Mouse (Mus musculus): ENCODE results near the gene Tmem35b. TPM values are rescaled to one million over a fixed set of nuclear protein-coding genes. Genes with fewer than 3 reads are reported as not detected.
"Not testable (repeated sequence)": the region's sequence is repeated elsewhere in the genome, so short reads cannot be mapped to it uniquely, and the experiment has no call there.

The Tmem35b gene
- polyA plus RNA-seq, 1 experiment: 15.6 TPM

DNA sequence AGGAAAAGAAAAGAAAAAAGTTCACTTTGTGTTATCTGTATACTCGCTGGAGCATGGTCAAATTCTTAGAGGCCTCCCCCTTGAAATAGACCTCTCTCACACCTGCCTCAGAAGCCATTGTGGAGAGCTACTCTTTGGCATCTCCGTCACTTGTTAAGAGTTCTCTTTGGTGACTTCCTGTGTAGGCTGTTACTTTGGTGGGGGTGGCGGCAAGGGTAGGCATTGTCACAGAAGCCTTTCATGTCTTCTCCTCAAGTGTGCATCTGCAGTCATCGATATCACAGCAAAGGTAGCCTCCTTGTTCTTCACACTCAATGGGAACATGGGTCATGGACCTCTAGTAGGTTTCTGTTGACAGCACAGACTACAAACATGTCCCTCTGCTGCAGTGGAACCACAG, 28.4 kb upstream of the Tmem35b start:
- H3K4me3 ChIP-seq (ENCODE audit: low read depth, low read length): no peak overlapping the region
- no peaks in the 10 kb centered on the region for H3K4me1 ChIP-seq (ENCODE audit: control insufficient read depth, insufficient read depth, insufficient read length, low read length)
- H3K36me3 ChIP-seq (ENCODE audit: control insufficient read depth, insufficient read depth, low read length): peaks cover 4% of the 10 kb centered on the region
- no peak overlapping the region for H3K27ac ChIP-seq (ENCODE audit: insufficient read depth, low read depth, low read length)
- WGBS: 89% methylated on average over 4 of the region's 4 CpGs
- H3K27me3 ChIP-seq (ENCODE audit: control insufficient read depth, insufficient read depth, low read length): no peaks in the 10 kb centered on the region
- TF ChIP-seq POLR2A (IDR thresholded peaks at IDR 0.05; ENCODE audit: low read depth, low read length): no peak
- no peak for TF ChIP-seq CTCF (IDR thresholded peaks at IDR 0.05; ENCODE audit: extremely low read depth, insufficient read length, insufficient replicate concordance, low read depth, low read length)

DNA sequence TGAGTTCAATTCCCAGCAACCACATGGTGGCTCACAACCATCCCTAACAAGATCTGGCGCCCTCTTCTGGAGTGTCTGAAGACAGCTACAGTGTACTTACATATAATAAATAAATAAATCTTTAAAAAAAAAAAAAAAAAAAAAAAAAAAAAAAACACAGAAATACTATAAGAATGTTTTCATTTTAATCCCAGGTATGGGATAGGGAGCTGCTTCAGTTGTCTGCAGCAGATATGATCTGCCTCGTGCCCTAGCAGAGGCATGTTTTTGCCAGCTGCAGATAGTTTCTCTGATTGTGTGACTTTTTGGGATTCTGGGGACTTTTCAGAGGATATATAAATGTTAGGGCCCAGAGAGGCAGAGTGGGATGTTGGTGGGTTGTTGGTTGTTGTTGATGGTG, 23.9 kb upstream of the Tmem35b start:
- not testable (repeated sequence) for H3K27ac ChIP-seq (ENCODE audit: insufficient read depth, low read depth, low read length); H3K4me3 ChIP-seq (ENCODE audit: low read depth, low read length); H3K4me1 ChIP-seq (ENCODE audit: control insufficient read depth, insufficient read depth, insufficient read length, low read length); H3K27me3 ChIP-seq (ENCODE audit: control insufficient read depth, insufficient read depth, low read length); H3K36me3 ChIP-seq (ENCODE audit: control insufficient read depth, insufficient read depth, low read length)
- 98% methylated on average over 1 of the region's 2 CpGs for WGBS

DNA sequence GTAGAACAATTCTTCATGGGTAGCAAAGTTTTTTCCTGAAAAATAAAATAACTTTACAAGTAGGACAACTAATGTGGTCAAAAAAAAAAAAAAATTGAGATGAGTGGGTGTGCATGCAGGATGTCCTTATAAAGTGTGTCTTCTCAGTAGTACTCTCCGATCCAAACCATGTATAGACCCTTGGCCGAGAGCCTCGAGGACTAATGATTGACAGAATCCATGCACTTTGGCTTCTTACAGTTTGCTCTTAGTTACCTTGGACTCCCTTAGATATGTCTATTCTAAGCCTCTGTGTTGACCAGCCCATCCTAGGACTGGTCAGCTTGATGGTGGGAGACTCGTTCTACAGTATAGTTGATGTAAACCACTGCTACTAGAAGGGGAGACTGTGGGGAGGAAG, 15.9 kb upstream of the Tmem35b start:
- peaks cover 11% of the 10 kb centered on the region; the same call in 1 of the 2 replicates for H3K36me3 ChIP-seq (ENCODE audit: control insufficient read depth, insufficient read depth, low read length)
- TF ChIP-seq CTCF (IDR thresholded peaks at IDR 0.05; ENCODE audit: extremely low read depth, insufficient read length, insufficient replicate concordance, low read depth, low read length) (no peak), POLR2A (IDR thresholded peaks at IDR 0.05; ENCODE audit: low read depth, low read length) (no peak)
- H3K27ac ChIP-seq (ENCODE audit: insufficient read depth, low read depth, low read length): no peak overlapping the region
- H3K4me1 ChIP-seq (ENCODE audit: control insufficient read depth, insufficient read depth, insufficient read length, low read length): no peaks in the 10 kb centered on the region
- H3K27me3 ChIP-seq (ENCODE audit: control insufficient read depth, insufficient read depth, low read length): no peaks in the 10 kb centered on the region
- H3K4me3 ChIP-seq (ENCODE audit: low read depth, low read length): no peak overlapping the region
- 90% methylated on average over 4 of the region's 4 CpGs for WGBS

DNA sequence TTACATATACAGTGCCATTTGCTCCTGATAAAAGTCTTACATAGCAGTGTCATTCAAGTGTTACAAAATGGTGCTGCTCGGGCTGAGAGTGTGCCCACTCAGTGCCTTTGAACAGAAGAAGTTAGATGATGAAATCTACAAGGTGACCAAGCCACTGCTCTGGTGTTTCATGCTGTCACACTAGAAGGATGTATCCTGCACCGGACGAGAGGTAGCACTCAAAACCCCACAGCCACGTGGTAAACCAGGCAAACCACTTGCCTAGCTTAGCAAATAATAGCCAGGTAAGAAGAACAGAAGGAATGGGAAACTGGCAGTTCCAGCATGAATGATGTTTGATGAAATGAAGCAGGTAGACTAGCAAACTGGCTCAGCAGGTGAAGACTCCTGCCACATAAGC, 12.9 kb upstream of the Tmem35b start:
- H3K4me3 ChIP-seq (ENCODE audit: low read depth, low read length): no peak overlapping the region
- TF ChIP-seq CTCF (IDR thresholded peaks at IDR 0.05; ENCODE audit: extremely low read depth, insufficient read length, insufficient replicate concordance, low read depth, low read length) (no peak), POLR2A (IDR thresholded peaks at IDR 0.05; ENCODE audit: low read depth, low read length) (no peak)
- no peaks in the 10 kb centered on the region for H3K27me3 ChIP-seq (ENCODE audit: control insufficient read depth, insufficient read depth, low read length)
- 82% methylated on average over 4 of the region's 4 CpGs for WGBS
- peaks cover 9% of the 10 kb centered on the region; the same call in 1 of the 2 replicates for H3K36me3 ChIP-seq (ENCODE audit: control insufficient read depth, insufficient read depth, low read length)
- H3K27ac ChIP-seq (ENCODE audit: insufficient read depth, low read depth, low read length): no peak overlapping the region
- H3K4me1 ChIP-seq (ENCODE audit: control insufficient read depth, insufficient read depth, insufficient read length, low read length): no peaks in the 10 kb centered on the region

DNA sequence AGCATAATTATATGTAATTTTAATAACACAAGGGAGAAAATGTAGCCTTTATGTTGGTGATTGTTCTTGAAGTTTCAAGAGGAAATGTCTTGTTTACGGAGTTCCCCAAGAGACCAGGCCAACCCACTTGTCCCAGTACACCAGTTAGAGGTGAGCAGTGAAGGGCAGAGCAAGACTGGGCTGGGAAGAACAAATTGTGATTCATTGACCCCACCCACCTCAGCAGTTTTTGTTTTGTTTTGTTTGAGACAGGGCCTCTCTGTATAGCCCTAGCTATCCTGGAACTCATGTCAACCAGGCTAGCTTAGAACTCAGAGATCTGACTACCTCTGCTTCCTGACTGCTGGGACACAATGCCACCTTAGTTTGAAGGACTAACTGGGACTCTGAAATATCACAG, 840 bp downstream of the Tmem35b start:
- Histone ChIP-seq H3K36me3 (ENCODE audit: control insufficient read depth, insufficient read depth, low read length) (no peaks in the 10 kb centered on the region), H3K27ac (ENCODE audit: insufficient read depth, low read depth, low read length) (no peak overlapping the region), H3K4me3 (ENCODE audit: low read depth, low read length) (no peak overlapping the region), H3K4me1 (ENCODE audit: control insufficient read depth, insufficient read depth, insufficient read length, low read length) (peaks cover 2% of the 10 kb centered on the region; the same call in 1 of the 2 replicates), H3K27me3 (ENCODE audit: control insufficient read depth, insufficient read depth, low read length) (no peaks in the 10 kb centered on the region)
- no peak for TF ChIP-seq POLR2A (IDR thresholded peaks at IDR 0.05; ENCODE audit: low read depth, low read length)
- no peak for TF ChIP-seq CTCF (IDR thresholded peaks at IDR 0.05; ENCODE audit: extremely low read depth, insufficient read length, insufficient replicate concordance, low read depth, low read length)
- WGBS: 93% methylated on average over 1 of the region's 1 CpGs

DNA sequence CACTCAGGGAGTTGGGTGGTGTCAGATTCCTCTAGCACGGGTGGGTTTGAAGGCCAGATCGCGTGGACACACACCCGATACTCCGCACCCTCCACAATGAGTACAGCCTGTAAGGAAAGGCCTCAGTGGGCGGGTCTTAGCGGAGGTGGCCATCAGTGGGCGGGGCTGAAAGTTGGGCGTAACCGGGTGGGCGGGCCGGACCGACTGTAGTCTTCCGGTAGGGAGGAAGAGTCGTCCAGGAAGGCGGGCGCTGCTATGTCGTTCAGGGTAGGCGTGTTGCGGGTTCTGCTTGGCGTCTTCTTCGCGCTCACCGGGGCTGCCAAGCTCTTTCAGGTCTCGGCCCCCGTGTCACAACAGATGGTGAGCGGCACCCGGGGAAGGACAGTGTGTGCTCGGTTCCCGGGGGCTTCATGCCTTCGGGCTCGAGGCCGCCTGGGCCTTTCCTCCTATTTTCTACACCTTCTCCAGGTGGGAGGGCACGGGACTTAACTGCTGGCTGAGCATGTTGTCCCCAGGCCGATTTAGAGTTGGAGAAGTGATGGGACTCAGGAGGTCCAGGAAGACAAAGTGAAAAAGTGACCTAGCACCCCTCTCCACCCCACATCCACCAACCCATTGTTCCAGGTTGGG, 2.5 kb downstream of the Tmem35b start:
- WGBS: 1% methylated on average over 35 of the region's 35 CpGs
- Histone ChIP-seq H3K36me3 (ENCODE audit: control insufficient read depth, insufficient read depth, low read length) (no peaks in the 10 kb centered on the region), H3K27ac (ENCODE audit: insufficient read depth, low read depth, low read length) (no peak overlapping the region), H3K27me3 (ENCODE audit: control insufficient read depth, insufficient read depth, low read length) (no peaks in the 10 kb centered on the region), H3K4me1 (ENCODE audit: control insufficient read depth, insufficient read depth, insufficient read length, low read length) (peaks cover 2% of the 10 kb centered on the region; the same call in 1 of the 2 replicates), H3K4me3 (ENCODE audit: low read depth, low read length) (peak overlapping the region; percentile 69)
- TF ChIP-seq CTCF (IDR thresholded peaks at IDR 0.05; ENCODE audit: extremely low read depth, insufficient read length, insufficient replicate concordance, low read depth, low read length): no peak
- TF ChIP-seq POLR2A (IDR thresholded peaks at IDR 0.05; ENCODE audit: low read depth, low read length): peak; percentile 77; the same call in 1 of the 2 replicates

DNA sequence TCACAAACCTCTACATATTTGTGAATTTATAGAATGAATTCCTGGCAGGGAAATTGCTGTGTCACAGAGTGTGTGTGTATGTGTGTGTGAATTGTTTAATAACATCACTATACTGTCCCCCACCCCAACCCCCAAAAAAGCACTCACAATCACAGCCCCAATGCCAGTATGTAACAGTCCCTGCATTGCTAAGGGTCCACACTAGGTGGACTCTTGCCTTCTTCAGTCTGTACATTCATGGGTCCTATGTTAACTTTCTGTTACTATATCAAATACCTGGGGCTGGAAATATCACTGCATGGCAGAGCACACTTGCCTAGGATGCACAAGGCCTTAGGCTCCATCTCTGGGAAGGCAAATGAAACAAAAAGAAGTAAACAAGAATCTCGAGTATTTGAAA, 11.2 kb downstream of the Tmem35b start:
- 31% methylated on average over 1 of the region's 1 CpGs for WGBS
- Histone ChIP-seq H3K27me3 (ENCODE audit: control insufficient read depth, insufficient read depth, low read length) (no peaks in the 10 kb centered on the region), H3K4me1 (ENCODE audit: control insufficient read depth, insufficient read depth, insufficient read length, low read length) (0 out of 2 replicates have a peak, but pooled peaks cover 2% of the 10 kb centered on the region), H3K36me3 (ENCODE audit: control insufficient read depth, insufficient read depth, low read length) (no peaks in the 10 kb centered on the region), H3K27ac (ENCODE audit: insufficient read depth, low read depth, low read length) (no peak overlapping the region), H3K4me3 (ENCODE audit: low read depth, low read length) (no peak overlapping the region)
- TF ChIP-seq CTCF (IDR thresholded peaks at IDR 0.05; ENCODE audit: extremely low read depth, insufficient read length, insufficient replicate concordance, low read depth, low read length) (no peak), POLR2A (IDR thresholded peaks at IDR 0.05; ENCODE audit: low read depth, low read length) (no peak)

Measured in small intestine, adult 2 months (tissue).